Mouse (Mus musculus) thymus, adult 2 months (tissue): ENCODE results near the gene Hps4. TPM values are rescaled to one million over a fixed set of nuclear protein-coding genes. Genes with fewer than 3 reads are reported as not detected.

Experiments
- DNase-seq: peaks from one replicate; pipeline ENCODE4 v3.0.0; 2021
- H3K27ac ChIP-seq: fragments of 200-500 bp; 2 replicates; pipeline ENCODE4 v1.5.1; 2012; ENCODE audit warnings: low read length, control low read depth; ENCODE audit not compliant: control insufficient read depth, insufficient read depth
- H3K27me3 ChIP-seq: fragments of 200-500 bp; 2 replicates; pipeline ENCODE4 v1.6.1; 2012; ENCODE audit warnings: mild to moderate bottlenecking, low read length, moderate library complexity, mixed read lengths; ENCODE audit not compliant: control insufficient read depth, insufficient read depth
- H3K36me3 ChIP-seq: fragments of 200-500 bp; 2 replicates; pipeline ENCODE4 v1.6.1; 2012; ENCODE audit warnings: mild to moderate bottlenecking, low read length, moderate library complexity; ENCODE audit not compliant: control insufficient read depth, insufficient read depth
- H3K4me1 ChIP-seq: fragments of 200-500 bp; replicated peaks from 2 replicates; pipeline ENCODE4 v1.6.1; 2012; ENCODE audit warnings: low read length; ENCODE audit not compliant: control insufficient read depth, insufficient read depth
- H3K4me3 ChIP-seq: fragments of 200-500 bp; 2 replicates; pipeline ENCODE4 v1.5.1; 2012; ENCODE audit warnings: mild to moderate bottlenecking, low read length, control low read depth, moderate library complexity; ENCODE audit not compliant: control insufficient read depth, insufficient read depth
- CTCF ChIP-seq: fragments of 200-500 bp; IDR thresholded peaks from 2 replicates; pipeline ENCODE4 v1.5.1; 2012; ENCODE audit warnings: mild to moderate bottlenecking, control low read depth, low read length, moderate library complexity, borderline replicate concordance; ENCODE audit not compliant: control insufficient read depth, poor library complexity, insufficient read depth; ENCODE audit errors: extremely low read depth
- POLR2A ChIP-seq: fragments of 200-500 bp; IDR thresholded peaks from 2 replicates; pipeline ENCODE4 v1.6.1; 2012; ENCODE audit warnings: mild to moderate bottlenecking, low read length, control low read depth, moderate library complexity; ENCODE audit not compliant: control insufficient read depth, poor library complexity, insufficient read depth; ENCODE audit errors: extremely low read depth
- WGBS: fragments of 180-500 bp; shearing (Covaris S2); methylation state at CpG from one replicate; pipeline ENCODE4 v1.1.7; 2018; 5-methylcytosine and 5-hydroxymethylcytosine counted together
- polyA plus RNA-seq: library from polyadenylated mRNA; depleted of rRNA; stranded (reverse); fragments of >200 nt; gene quantifications from 2 replicates; pipeline ENCODE4 v1.2.3, GENCODE M21; 2012

The Hps4 gene
- polyA plus RNA-seq, 1 experiment, result 52.8 TPM

- no peak for DNase-seq
- Histone ChIP-seq H3K4me1 (peaks cover 11% of the 10 kb centered on the region; the same call in 1 of the 2 replicates), H3K36me3 (peaks cover 49% of the 10 kb centered on the region), H3K27ac (no peak overlapping the region), H3K27me3 (no peaks in the 10 kb centered on the region), H3K4me3 (no peak overlapping the region)
- TF ChIP-seq CTCF, result no peak
- no peak for TF ChIP-seq POLR2A
- WGBS, result 97% methylated on average over 14 of the region's 14 CpGs
Observed at GRCm38 (mm10) chr5:112329805-112330564, 12.9 kb upstream of the Hps4 start.

GRCm38 (mm10) chr5:112335473-112335872 lies 7.4 kb upstream of the Hps4 start:
- WGBS, result 66% methylated on average over 2 of the region's 2 CpGs
- no peak overlapping the region for H3K4me3 ChIP-seq
- TF ChIP-seq CTCF (peak; percentile 78; the same call in 1 of the 2 replicates), POLR2A (no peak)
- no peak overlapping the region for H3K27ac ChIP-seq
- no peaks in the 10 kb centered on the region for H3K4me1 ChIP-seq
- H3K27me3 ChIP-seq, result no peaks in the 10 kb centered on the region
- DNase-seq, result peak; percentile 68
- peaks cover 65% of the 10 kb centered on the region for H3K36me3 ChIP-seq

- DNase-seq, result no peak
- H3K36me3 ChIP-seq, result peaks cover 50% of the 10 kb centered on the region
- WGBS, result 97% methylated on average over 22 of the region's 22 CpGs
- TF ChIP-seq CTCF, result no peak
- no peak for TF ChIP-seq POLR2A
- H3K27ac ChIP-seq, result no peak overlapping the region
- no peaks in the 10 kb centered on the region for H3K27me3 ChIP-seq
- H3K4me3 ChIP-seq, result no peak overlapping the region
- peaks cover under 1% of the 10 kb centered on the region; the same call in 1 of the 2 replicates for H3K4me1 ChIP-seq
Observed at GRCm38 (mm10) chr5:112337004-112337403, 5.9 kb upstream of the Hps4 start.

- 88% methylated on average over 7 of the region's 7 CpGs for WGBS
- TF ChIP-seq POLR2A (no peak), CTCF (no peak)
- H3K4me1 ChIP-seq, result peaks cover 9% of the 10 kb centered on the region
- H3K4me3 ChIP-seq, result no peak overlapping the region
- no peak overlapping the region for H3K27ac ChIP-seq
- H3K27me3 ChIP-seq, result no peaks in the 10 kb centered on the region
- DNase-seq, result no peak
- H3K36me3 ChIP-seq, result peaks cover 36% of the 10 kb centered on the region
Observed at GRCm38 (mm10) chr5:112339215-112339614, 3.7 kb upstream of the Hps4 start.

GRCm38 (mm10) chr5:112343205-112343595 lies 317 bp downstream of the Hps4 start:
- Histone ChIP-seq H3K4me1 (peaks cover 12% of the 10 kb centered on the region), H3K27ac (no peak overlapping the region), H3K36me3 (0 out of 2 replicates have a peak, but pooled peaks cover 4% of the 10 kb centered on the region), H3K27me3 (no peaks in the 10 kb centered on the region), H3K4me3 (peak overlapping the region; percentile 74)
- no peak for DNase-seq
- TF ChIP-seq CTCF (no peak), POLR2A (no peak; the same call in 1 of the 2 replicates)
- WGBS, result under 1% methylated on average over 24 of the region's 24 CpGs

GRCm38 (mm10) chr5:112344092-112344960 lies 1.4 kb downstream of the Hps4 start:
- Histone ChIP-seq H3K27me3 (no peaks in the 10 kb centered on the region), H3K4me1 (peaks cover 12% of the 10 kb centered on the region), H3K4me3 (no peak overlapping the region), H3K36me3 (no peaks in the 10 kb centered on the region), H3K27ac (no peak overlapping the region)
- WGBS, result 64% methylated on average over 6 of the region's 6 CpGs
- TF ChIP-seq POLR2A (no peak), CTCF (no peak)
- no peak for DNase-seq
